Mouse (Mus musculus) intestine, postnatal 0 days (tissue): ENCODE measurements at regions not wholly inside any gene's neighbourhood (a gene's known extent, or its start where the extent isn't known, plus 50 kb on each side); places are given as distances from the start of the nearest gene placed in this dataset.

Experiments
- ATAC-seq: fragments of 200-750 bp; cut with Nextera tagmentation; 2 replicates; pipeline ENCODE4 v1.8.0; 2017; ENCODE audit warnings: mild to moderate bottlenecking, moderate TSS enrichment, moderate library complexity
- H3K27ac ChIP-seq: fragments of 300-500 bp; sonication (generic); 2 replicates; pipeline ENCODE4 v1.5.1; 2014; ENCODE audit warnings: mild to moderate bottlenecking, low read depth, low read length, moderate library complexity
- H3K27me3 ChIP-seq: fragments of 300-500 bp; sonication (generic); replicated peaks from 2 replicates; pipeline ENCODE4 v1.6.1; 2014; ENCODE audit warnings: low read length, mixed read lengths; ENCODE audit not compliant: control insufficient read depth, insufficient read depth
- H3K36me3 ChIP-seq: fragments of 300-500 bp; sonication (generic); 2 replicates; pipeline ENCODE4 v1.6.1; 2014; ENCODE audit warnings: mild to moderate bottlenecking, moderate library complexity; ENCODE audit not compliant: control insufficient read depth, insufficient read depth
- H3K4me1 ChIP-seq: fragments of 300-500 bp; sonication (generic); replicated peaks from 2 replicates; pipeline ENCODE4 v1.6.1; 2014; ENCODE audit warnings: antibody characterized with exemption, low read length, mixed read lengths; ENCODE audit not compliant: control insufficient read depth, insufficient read depth
- H3K4me2 ChIP-seq: fragments of 300-500 bp; sonication (generic); replicated peaks from 2 replicates; pipeline ENCODE4 v1.6.1; 2014; ENCODE audit warnings: low read depth, mild to moderate bottlenecking, moderate library complexity
- H3K4me3 ChIP-seq: fragments of 300-500 bp; sonication (generic); 2 replicates; pipeline ENCODE4 v1.5.1; 2014; ENCODE audit warnings: low read depth, low read length
- H3K9ac ChIP-seq: fragments of 300-500 bp; sonication (generic); 2 replicates; pipeline ENCODE4 v1.6.1; 2014; ENCODE audit warnings: mild to moderate bottlenecking, low read depth, low read length
- H3K9me3 ChIP-seq: fragments of 300-500 bp; sonication (generic); 2 replicates; pipeline ENCODE4 v1.6.1; 2016; ENCODE audit warnings: mixed run types; ENCODE audit not compliant: control insufficient read depth
- CTCF ChIP-seq: sonication (generic); IDR thresholded peaks from 2 replicates; pipeline ENCODE4 v1.5.1; 2016; ENCODE audit warnings: low read depth, mild to moderate bottlenecking, control low read depth, antibody characterized with exemption, moderate library complexity
- WGBS: fragments of 180-500 bp; shearing (Covaris S2); extraction: QIAGEN DNeasy Blood & Tissue Kit; methylation state at CpG from one replicate; pipeline ENCODE4 v1.1.7; 2014; 5-methylcytosine and 5-hydroxymethylcytosine counted together

- Histone ChIP-seq H3K4me2 (no peak overlapping the region), H3K36me3 (no peaks in the 10 kb centered on the region), H3K4me1 (no peaks in the 10 kb centered on the region), H3K27ac (no peak overlapping the region), H3K9me3 (no peaks in the 10 kb centered on the region), H3K27me3 (no peaks in the 10 kb centered on the region), H3K4me3 (no peak overlapping the region), H3K9ac (no peak overlapping the region)
- ATAC-seq, result no peak
- TF ChIP-seq CTCF, result no peak
- WGBS, result 78% methylated on average over 3 of the region's 3 CpGs
These were observed 142.1 kb downstream of the Sec61b start for GRCm38 (mm10) chr4:47616525-47616924.

- H3K36me3 ChIP-seq, result no peaks in the 10 kb centered on the region
- H3K9me3 ChIP-seq, result no peaks in the 10 kb centered on the region
- TF ChIP-seq CTCF, result no peak
- ATAC-seq, result no peak
- H3K4me3 ChIP-seq, result no peak overlapping the region
- H3K4me2 ChIP-seq, result no peak overlapping the region
- H3K27ac ChIP-seq, result no peak overlapping the region
- no peak overlapping the region for H3K9ac ChIP-seq
- WGBS, result 79% methylated on average over 3 of the region's 3 CpGs
- no peaks in the 10 kb centered on the region for H3K4me1 ChIP-seq
- no peaks in the 10 kb centered on the region for H3K27me3 ChIP-seq
These were observed 146.2 kb downstream of the Sec61b start for GRCm38 (mm10) chr4:47620700-47621099.

- no peak for ATAC-seq
- WGBS, result 93% methylated on average over 13 of the region's 13 CpGs
- Histone ChIP-seq H3K27ac (no peak overlapping the region), H3K4me2 (no peak overlapping the region), H3K36me3 (no peaks in the 10 kb centered on the region), H3K9ac (no peak overlapping the region), H3K4me1 (no peaks in the 10 kb centered on the region), H3K4me3 (no peak overlapping the region), H3K9me3 (no peaks in the 10 kb centered on the region), H3K27me3 (no peaks in the 10 kb centered on the region)
- TF ChIP-seq CTCF, result no peak
These were observed 148.6 kb downstream of the Sec61b start for GRCm38 (mm10) chr4:47622851-47623743.

- Histone ChIP-seq H3K4me1 (no peaks in the 10 kb centered on the region), H3K27ac (no peak overlapping the region), H3K36me3 (no peaks in the 10 kb centered on the region), H3K9me3 (no peaks in the 10 kb centered on the region), H3K27me3 (no peaks in the 10 kb centered on the region), H3K4me2 (no peak overlapping the region), H3K4me3 (no peak overlapping the region), H3K9ac (no peak overlapping the region)
- WGBS, result 64% methylated on average over 8 of the region's 8 CpGs
- TF ChIP-seq CTCF, result no peak
- ATAC-seq, result no peak
These were observed 155.5 kb downstream of the Sec61b start for GRCm38 (mm10) chr4:47630006-47630405.

- H3K4me3 ChIP-seq, result no peak overlapping the region
- no peaks in the 10 kb centered on the region for H3K36me3 ChIP-seq
- H3K27ac ChIP-seq, result no peak overlapping the region
- ATAC-seq, result no peak
- no peaks in the 10 kb centered on the region for H3K4me1 ChIP-seq
- H3K9me3 ChIP-seq, result no peaks in the 10 kb centered on the region
- no peak overlapping the region for H3K9ac ChIP-seq
- no peak overlapping the region for H3K4me2 ChIP-seq
- H3K27me3 ChIP-seq, result no peaks in the 10 kb centered on the region
- no peak for TF ChIP-seq CTCF
- WGBS, result 52% methylated on average over 1 of the region's 1 CpGs
These were observed 156.0 kb downstream of the Sec61b start for GRCm38 (mm10) chr4:47630427-47630826.

- no peak overlapping the region for H3K4me3 ChIP-seq
- H3K27ac ChIP-seq, result no peak overlapping the region
- no peaks in the 10 kb centered on the region for H3K4me1 ChIP-seq
- H3K9me3 ChIP-seq, result no peaks in the 10 kb centered on the region
- no peak overlapping the region for H3K4me2 ChIP-seq
- H3K27me3 ChIP-seq, result no peaks in the 10 kb centered on the region
- no peak overlapping the region for H3K9ac ChIP-seq
- no peaks in the 10 kb centered on the region for H3K36me3 ChIP-seq
- no peak for ATAC-seq
- TF ChIP-seq CTCF, result no peak
- 67% methylated on average over 10 of the region's 10 CpGs for WGBS
These were observed 164.5 kb downstream of the Sec61b start for GRCm38 (mm10) chr4:47638876-47639494.
